Mouse (Mus musculus) limb, embryonic 14.5 days (tissue): ENCODE results near the gene Dcaf11. TPM values are rescaled to one million over a fixed set of nuclear protein-coding genes. Genes with fewer than 3 reads are reported as not detected.

Experiments used
- ATAC-seq: fragments of 200-750 bp; cut with Nextera tagmentation; 2 replicates; pipeline ENCODE4 v1.8.0; 2017; ENCODE audit warnings: low read depth, moderate number of reproducible peaks, moderate TSS enrichment; ENCODE audit not compliant: low FRiP score
- DNase-seq: peaks from one replicate; pipeline ENCODE4 v3.0.0-alpha.2; 2015; ENCODE audit warnings: low spot score
- H3K27ac ChIP-seq: fragments of 300-500 bp; sonication (generic); replicated peaks from 2 replicates; pipeline ENCODE4 v1.5.1; 2014; ENCODE audit warnings: low read depth, mild to moderate bottlenecking, low read length, moderate library complexity, mixed read lengths
- H3K27me3 ChIP-seq: fragments of 300-500 bp; sonication (generic); 2 replicates; pipeline ENCODE4 v1.6.1; 2014; ENCODE audit warnings: low read length, mixed read lengths; ENCODE audit not compliant: control insufficient read depth, insufficient read depth
- H3K36me3 ChIP-seq: fragments of 300-500 bp; sonication (generic); 2 replicates; pipeline ENCODE4 v1.6.1; 2014; ENCODE audit warnings: mild to moderate bottlenecking, low read length, moderate library complexity, mixed read lengths; ENCODE audit not compliant: control insufficient read depth, insufficient read depth
- H3K4me1 ChIP-seq: fragments of 300-500 bp; sonication (generic); 2 replicates; pipeline ENCODE4 v1.6.1; 2014; ENCODE audit warnings: antibody characterized with exemption, low read length, mixed read lengths; ENCODE audit not compliant: control insufficient read depth, insufficient read depth
- H3K4me2 ChIP-seq: fragments of 300-500 bp; sonication (generic); replicated peaks from 2 replicates; pipeline ENCODE4 v1.6.1; 2014; ENCODE audit warnings: low read depth, mild to moderate bottlenecking, low read length, moderate library complexity; ENCODE audit not compliant: severe bottlenecking
- H3K4me3 ChIP-seq: fragments of 300-500 bp; sonication (generic); replicated peaks from 2 replicates; pipeline ENCODE4 v1.5.1; 2014; ENCODE audit warnings: low read length
- H3K9ac ChIP-seq: fragments of 300-500 bp; sonication (generic); 2 replicates; pipeline ENCODE4 v1.6.1; 2014; ENCODE audit warnings: mild to moderate bottlenecking, low read depth, low read length, moderate library complexity; ENCODE audit not compliant: severe bottlenecking
- H3K9me3 ChIP-seq: fragments of 300-500 bp; sonication (generic); 2 replicates; pipeline ENCODE4 v1.6.1; 2016; ENCODE audit warnings: low read length; ENCODE audit not compliant: control insufficient read depth
- POLR2A ChIP-seq: fragments of 200-500 bp; IDR thresholded peaks from 2 replicates; pipeline ENCODE4 v1.8.0; 2012; ENCODE audit warnings: inconsistent platforms, mild to moderate bottlenecking, moderate library complexity, borderline replicate concordance; ENCODE audit not compliant: insufficient read depth, insufficient read length; ENCODE audit errors: extremely low read depth
- WGBS: fragments of 180-500 bp; shearing (Covaris S2); extraction: QIAGEN DNeasy Blood & Tissue Kit; methylation state at CpG from one replicate; pipeline ENCODE4 v1.1.7; 2014; 5-methylcytosine and 5-hydroxymethylcytosine counted together
- polyA plus RNA-seq, 2 experiments: library from polyadenylated mRNA; depleted of rRNA in 1 of 2; stranded (reverse) in 1 of 2; unstranded in 1 of 2; fragments of >200 nt; fragmentation: Nextera tagmentation in 1 of 2; extraction: Ambion mirVana in 1 of 2; gene quantifications; 2 replicates each; pipeline versions ENCODE4 v1.2.1 to v1.2.3; 2012 to 2014

Dcaf11 gene
- polyA plus RNA-seq, 2 experiments = 53.0 to 53.8 TPM

DNA sequence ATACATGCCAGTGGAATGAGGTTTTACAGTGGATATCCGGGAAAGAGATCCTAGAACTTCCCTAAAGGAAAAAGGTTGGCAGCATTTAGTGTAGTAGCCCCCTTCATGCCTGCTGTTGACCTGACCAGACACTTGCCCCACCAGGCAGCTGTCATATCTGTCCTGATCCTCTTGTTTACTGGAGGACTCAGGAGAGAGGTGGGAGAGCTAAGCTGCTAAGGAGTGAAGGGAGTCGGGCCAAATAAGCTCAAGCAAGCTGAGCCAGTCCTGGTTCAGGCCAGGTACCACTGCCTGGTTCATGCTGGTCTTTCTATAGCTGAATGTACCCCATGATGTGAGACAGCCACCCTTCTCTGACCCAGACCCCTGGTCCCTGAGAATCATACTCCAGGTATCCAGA, 33.1 kb upstream of the Dcaf11 start:
- Histone ChIP-seq H3K4me3 (no peak overlapping the region), H3K27ac (no peak overlapping the region), H3K9ac (no peak overlapping the region), H3K4me1 (no peaks in the 10 kb centered on the region), H3K27me3 (peaks cover 8% of the 10 kb centered on the region; the same call in 1 of the 2 replicates), H3K4me2 (no peak overlapping the region), H3K9me3 (no peaks in the 10 kb centered on the region), H3K36me3 (no peaks in the 10 kb centered on the region)
- ATAC-seq = no peak
- TF ChIP-seq POLR2A = no peak
- no peak for DNase-seq
- WGBS = 80% methylated on average over 2 of the region's 2 CpGs

DNA sequence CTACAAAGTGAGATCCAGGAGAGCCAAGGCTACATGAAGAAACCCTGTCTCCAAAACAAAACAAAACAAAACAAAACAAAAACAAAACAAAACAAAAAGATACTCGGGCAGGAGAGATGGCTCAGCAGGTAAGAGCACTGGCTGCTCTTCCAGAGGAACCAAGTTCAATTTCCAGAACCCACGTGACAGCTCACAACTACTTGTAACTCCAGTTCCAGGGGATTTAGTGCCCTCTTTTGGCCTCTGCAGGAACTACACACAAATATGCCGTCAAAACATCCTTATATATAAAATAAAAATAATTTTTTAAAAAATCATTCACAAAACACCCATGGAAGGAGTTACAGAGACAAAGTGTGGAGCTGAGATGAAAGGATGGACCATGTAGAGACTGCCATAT, 31.9 kb upstream of the Dcaf11 start:
- no peak overlapping the region for H3K4me3 ChIP-seq
- DNase-seq (peak; percentile 32), ATAC-seq (no peak)
- peaks cover 5% of the 10 kb centered on the region; the same call in 1 of the 2 replicates for H3K27me3 ChIP-seq
- no peaks in the 10 kb centered on the region for H3K36me3 ChIP-seq
- WGBS = 16% methylated on average over 3 of the region's 3 CpGs
- no peaks in the 10 kb centered on the region for H3K9me3 ChIP-seq
- H3K9ac ChIP-seq = no peak overlapping the region
- no peak overlapping the region for H3K4me2 ChIP-seq
- no peak overlapping the region for H3K27ac ChIP-seq
- TF ChIP-seq POLR2A = no peak
- H3K4me1 ChIP-seq = no peaks in the 10 kb centered on the region

DNA sequence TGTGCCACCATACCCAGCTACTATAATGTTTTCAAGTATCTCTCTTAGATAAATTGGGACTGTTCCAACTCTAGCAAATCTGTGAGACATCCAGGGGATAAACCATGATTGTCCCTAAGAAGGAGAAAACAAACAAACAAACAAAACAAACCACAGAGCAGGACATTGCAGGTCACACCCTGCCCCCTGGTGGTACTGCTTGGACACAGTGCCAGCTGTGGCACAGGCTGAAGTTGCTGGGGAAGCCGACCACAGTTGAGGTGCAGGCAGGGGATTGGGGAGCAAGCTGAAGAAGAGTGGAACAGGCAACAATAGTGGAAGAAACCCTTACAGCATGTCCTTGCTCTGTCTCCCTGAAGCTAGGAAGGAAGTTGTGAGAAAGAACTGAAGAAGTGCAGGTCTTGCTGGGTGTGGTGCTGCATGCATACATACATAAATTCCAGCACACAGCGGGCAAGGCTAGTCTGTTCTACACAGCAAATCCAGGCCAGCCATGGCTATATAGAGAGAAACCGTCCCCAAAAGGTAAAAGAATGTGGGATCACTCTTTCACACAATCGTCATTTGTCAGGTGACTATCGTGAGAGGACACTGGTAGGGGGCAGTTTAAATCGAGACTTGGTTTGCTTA, 23.6 kb upstream of the Dcaf11 start:
- no peaks in the 10 kb centered on the region for H3K36me3 ChIP-seq
- H3K9me3 ChIP-seq = no peaks in the 10 kb centered on the region
- H3K4me3 ChIP-seq = no peak overlapping the region
- TF ChIP-seq POLR2A = no peak
- no peak overlapping the region for H3K9ac ChIP-seq
- ATAC-seq = no peak
- peaks cover 4% of the 10 kb centered on the region for H3K4me1 ChIP-seq
- no peaks in the 10 kb centered on the region for H3K27me3 ChIP-seq
- 47% methylated on average over 6 of the region's 6 CpGs for WGBS
- no peak for DNase-seq
- no peak overlapping the region for H3K27ac ChIP-seq
- H3K4me2 ChIP-seq = no peak overlapping the region

DNA sequence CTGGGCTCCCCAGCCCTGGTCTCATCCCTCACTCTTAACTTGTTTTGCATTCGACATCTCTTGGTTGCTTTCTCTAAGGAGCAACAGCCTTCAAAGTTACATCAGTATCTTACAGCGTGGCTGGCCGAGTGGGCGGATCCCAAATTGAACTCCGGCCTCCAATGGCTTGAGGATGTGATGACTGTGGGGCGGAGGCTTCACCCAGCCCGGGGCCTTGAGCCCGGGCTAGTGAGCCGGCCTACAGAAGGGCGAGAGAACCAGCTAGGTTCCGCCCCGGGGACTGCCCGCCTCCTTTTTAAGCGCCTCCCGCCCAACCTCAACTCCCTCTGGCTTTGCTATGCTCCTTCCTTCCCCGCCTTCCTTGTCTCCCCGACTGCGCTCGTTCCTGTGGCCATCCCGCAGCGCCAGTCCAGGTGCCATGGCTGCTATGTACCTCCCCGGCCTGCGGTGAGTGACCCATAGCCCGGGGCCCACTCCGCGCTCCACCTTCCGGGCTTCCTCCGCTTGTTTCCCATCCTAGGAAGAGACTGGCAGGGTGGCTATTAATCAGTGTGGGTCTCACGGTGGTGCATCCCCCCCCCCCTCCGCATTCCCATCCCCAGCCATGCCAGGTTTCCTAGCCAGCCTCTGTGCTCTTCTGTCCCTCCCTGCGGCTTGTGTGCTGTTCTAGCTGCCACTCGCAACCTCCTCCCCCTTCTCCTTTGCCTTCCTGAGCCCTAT, 19.6 kb upstream of the Dcaf11 start, which contains the start of gene Pck2:
TSS of gene Pck2 (plus strand) at position 200 of the 720 bp plus-strand sequence.
- WGBS = under 1% methylated on average over 30 of the region's 32 CpGs
- ATAC-seq = peak; percentile 92

DNA sequence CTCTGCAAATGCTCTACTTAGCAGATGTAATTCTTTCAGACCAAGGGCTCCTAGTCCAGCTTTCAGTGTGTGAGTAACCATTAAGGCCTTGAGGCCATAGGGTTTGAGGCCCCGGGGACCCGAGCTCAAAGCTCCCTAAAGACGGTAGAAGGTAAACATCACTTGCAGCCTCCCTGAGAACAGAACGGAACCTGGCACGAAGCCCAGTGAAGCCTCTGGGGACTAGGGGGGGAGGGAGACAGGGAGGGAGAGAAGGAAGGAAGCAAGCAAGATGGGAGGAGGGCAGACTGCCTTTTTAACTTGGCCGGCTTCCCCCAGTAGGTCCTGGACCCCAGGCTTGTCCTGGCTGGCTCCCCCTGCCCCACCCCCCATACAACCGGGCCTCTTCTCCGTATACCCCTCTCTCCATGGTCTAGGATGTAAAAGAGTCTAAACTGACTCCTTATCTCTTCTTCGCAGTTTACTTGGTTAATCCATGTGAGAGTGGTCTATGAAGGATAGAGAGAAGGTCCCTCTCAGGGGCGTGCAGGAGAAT, 19.0 kb upstream of the Dcaf11 start:
- DNase-seq (peak; percentile 51), ATAC-seq (peak; percentile 8; the same call in 1 of the 2 replicates)
- H3K36me3 ChIP-seq = peaks cover 31% of the 10 kb centered on the region
- peak overlapping the region; percentile 80 for H3K9ac ChIP-seq
- peak overlapping the region; percentile 62 for H3K4me3 ChIP-seq
- peaks cover 7% of the 10 kb centered on the region for H3K4me1 ChIP-seq
- 6% methylated on average over 10 of the region's 10 CpGs for WGBS
- H3K27me3 ChIP-seq = no peaks in the 10 kb centered on the region
- no peaks in the 10 kb centered on the region for H3K9me3 ChIP-seq
- TF ChIP-seq POLR2A = no peak
- H3K4me2 ChIP-seq = peak overlapping the region; percentile 80
- peak overlapping the region; percentile 74 for H3K27ac ChIP-seq

More for the DNA sequence above, 19.6 kb upstream of the Dcaf11 start, which contains the start of gene Pck2:
- 0 out of 2 replicates have a peak, but pooled peaks have one; percentile 29 for TF ChIP-seq POLR2A
- Histone ChIP-seq H3K27me3 (no peaks in the 10 kb centered on the region), H3K9me3 (no peaks in the 10 kb centered on the region), H3K36me3 (peaks cover 25% of the 10 kb centered on the region), H3K4me2 (peak within 1 kb of the TSS; percentile 80), H3K4me1 (peaks cover 7% of the 10 kb centered on the region), H3K9ac (peak within 1 kb of the TSS; percentile 80), H3K4me3 (peak within 1 kb of the TSS; percentile 62), H3K27ac (peak within 1 kb of the TSS; percentile 74)
- peak; percentile 86 for DNase-seq
